Mouse (Mus musculus) limb, embryonic 12.5 days (tissue): ENCODE data around the gene Dab1. TPM values are rescaled to one million over a fixed set of nuclear protein-coding genes. Genes with fewer than 3 reads are reported as not detected.

ENCODE experiments used
- ATAC-seq: fragments of 200-750 bp; cut with Nextera tagmentation; 2 replicates; pipeline ENCODE4 v1.8.0; 2017; ENCODE audit warnings: low read depth, moderate TSS enrichment; ENCODE audit not compliant: insufficient number of reproducible peaks, insufficient read depth, low FRiP score, low TSS enrichment
- H3K27ac ChIP-seq: fragments of 300-500 bp; sonication (generic); 2 replicates; pipeline ENCODE4 v1.5.1; 2016; ENCODE audit warnings: mild to moderate bottlenecking, moderate library complexity
- H3K27me3 ChIP-seq: fragments of 300-500 bp; sonication (generic); 2 replicates; pipeline ENCODE4 v1.6.1; 2016; ENCODE audit warnings: mild to moderate bottlenecking, moderate library complexity
- H3K36me3 ChIP-seq: fragments of 300-500 bp; sonication (generic); 2 replicates; pipeline ENCODE4 v1.6.1; 2016; ENCODE audit warnings: mild to moderate bottlenecking, moderate library complexity
- H3K4me1 ChIP-seq: fragments of 300-500 bp; sonication (generic); replicated peaks from 2 replicates; pipeline ENCODE4 v1.6.1; 2016
- H3K4me2 ChIP-seq: fragments of 300-500 bp; sonication (generic); 2 replicates; pipeline ENCODE4 v1.6.1; 2016; ENCODE audit warnings: mild to moderate bottlenecking, moderate library complexity
- H3K4me3 ChIP-seq: fragments of 300-500 bp; sonication (generic); replicated peaks from 2 replicates; pipeline ENCODE4 v1.5.1; 2016; ENCODE audit warnings: mild to moderate bottlenecking
- H3K9ac ChIP-seq: fragments of 300-500 bp; sonication (generic); replicated peaks from 2 replicates; pipeline ENCODE4 v1.6.1; 2016; ENCODE audit warnings: mild to moderate bottlenecking, moderate library complexity
- H3K9me3 ChIP-seq: fragments of 300-500 bp; sonication (generic); 2 replicates; pipeline ENCODE4 v1.6.1; 2016; ENCODE audit warnings: mild to moderate bottlenecking, moderate library complexity
- WGBS: fragments of 180-500 bp; shearing (Covaris S2); methylation state at CpG from one replicate; pipeline ENCODE4 v1.1.7; 2016; 5-methylcytosine and 5-hydroxymethylcytosine counted together
- polyA plus RNA-seq: library from polyadenylated mRNA; unstranded; fragments of >200 nt; fragmentation: Nextera tagmentation; extraction: Ambion mirVana; gene quantifications from 2 replicates; pipeline ENCODE4 v1.2.1, GENCODE M21; 2016

Dab1 gene
- polyA plus RNA-seq, 1 experiment from 2014 or later = 23.8 TPM

- H3K4me2 ChIP-seq = no peak overlapping the region
Measured at GRCm38 (mm10) chr4:104465594-104465993, 846.4 kb downstream of the Dab1 start.

GRCm38 (mm10) chr4:104468666-104469065 is 849.5 kb downstream of the Dab1 start:
- WGBS = 88% methylated on average over 3 of the region's 3 CpGs
- ATAC-seq = no peak
- Histone ChIP-seq H3K4me3 (no peak overlapping the region), H3K27me3 (no peaks in the 10 kb centered on the region), H3K9ac (no peak overlapping the region), H3K27ac (no peak overlapping the region), H3K36me3 (no peaks in the 10 kb centered on the region), H3K4me2 (no peak overlapping the region), H3K4me1 (peaks cover 15% of the 10 kb centered on the region), H3K9me3 (no peaks in the 10 kb centered on the region)

More at GRCm38 (mm10) chr4:104465594-104465993, 846.4 kb downstream of the Dab1 start:
- ATAC-seq = 0 out of 2 replicates have a peak, but pooled peaks have one; percentile 52
- no peaks in the 10 kb centered on the region for H3K27me3 ChIP-seq
- no peaks in the 10 kb centered on the region for H3K9me3 ChIP-seq
- H3K9ac ChIP-seq = no peak overlapping the region
- no peaks in the 10 kb centered on the region for H3K36me3 ChIP-seq
- WGBS = 92% methylated on average over 1 of the region's 1 CpGs
- no peak overlapping the region for H3K27ac ChIP-seq
- H3K4me1 ChIP-seq = peaks cover 29% of the 10 kb centered on the region
- H3K4me3 ChIP-seq = no peak overlapping the region

GRCm38 (mm10) chr4:104472915-104473314 is 853.8 kb downstream of the Dab1 start:
- H3K4me2 ChIP-seq = no peak overlapping the region
- H3K4me1 ChIP-seq = no peaks in the 10 kb centered on the region
- 81% methylated on average over 4 of the region's 4 CpGs for WGBS
- H3K9ac ChIP-seq = no peak overlapping the region
- H3K27ac ChIP-seq = no peak overlapping the region
- no peak for ATAC-seq
- no peak overlapping the region for H3K4me3 ChIP-seq
- H3K27me3 ChIP-seq = no peaks in the 10 kb centered on the region
- H3K9me3 ChIP-seq = no peaks in the 10 kb centered on the region
- H3K36me3 ChIP-seq = no peaks in the 10 kb centered on the region

- Histone ChIP-seq H3K9me3 (no peaks in the 10 kb centered on the region), H3K4me2 (no peak overlapping the region), H3K27ac (no peak overlapping the region), H3K36me3 (no peaks in the 10 kb centered on the region), H3K4me3 (no peak overlapping the region), H3K9ac (no peak overlapping the region), H3K4me1 (no peaks in the 10 kb centered on the region; the same call in 1 of the 2 replicates), H3K27me3 (no peaks in the 10 kb centered on the region)
- WGBS = 89% methylated on average over 7 of the region's 7 CpGs
- no peak for ATAC-seq
Measured at GRCm38 (mm10) chr4:104476841-104477240, 857.7 kb downstream of the Dab1 start.

GRCm38 (mm10) chr4:104483948-104484347 is 864.8 kb downstream of the Dab1 start:
- Histone ChIP-seq H3K4me2 (no peak overlapping the region), H3K4me1 (no peaks in the 10 kb centered on the region), H3K9me3 (no peaks in the 10 kb centered on the region), H3K27ac (no peak overlapping the region), H3K36me3 (no peaks in the 10 kb centered on the region), H3K27me3 (no peaks in the 10 kb centered on the region), H3K9ac (no peak overlapping the region), H3K4me3 (no peak overlapping the region)
- 97% methylated on average over 1 of the region's 1 CpGs for WGBS
- no peak for ATAC-seq

GRCm38 (mm10) chr4:104497221-104497620 is 878.1 kb downstream of the Dab1 start:
- H3K27me3 ChIP-seq = no peaks in the 10 kb centered on the region
- H3K4me1 ChIP-seq = peaks cover 18% of the 10 kb centered on the region; the same call in 1 of the 2 replicates
- ATAC-seq = no peak
- no peak overlapping the region for H3K4me2 ChIP-seq
- no peak overlapping the region for H3K27ac ChIP-seq
- H3K4me3 ChIP-seq = no peak overlapping the region
- H3K36me3 ChIP-seq = no peaks in the 10 kb centered on the region
- no peak overlapping the region for H3K9ac ChIP-seq
- no peaks in the 10 kb centered on the region for H3K9me3 ChIP-seq
- WGBS = 96% methylated on average over 1 of the region's 1 CpGs

GRCm38 (mm10) chr4:104500112-104500511 is 881.0 kb downstream of the Dab1 start:
- WGBS = 94% methylated on average over 2 of the region's 2 CpGs
- Histone ChIP-seq H3K4me2 (no peak overlapping the region), H3K27ac (no peak overlapping the region), H3K4me3 (no peak overlapping the region), H3K4me1 (peaks cover 18% of the 10 kb centered on the region; the same call in 1 of the 2 replicates), H3K9ac (no peak overlapping the region), H3K9me3 (no peaks in the 10 kb centered on the region), H3K27me3 (no peaks in the 10 kb centered on the region; the same call in 1 of the 2 replicates), H3K36me3 (no peaks in the 10 kb centered on the region)
- ATAC-seq = no peak

- Histone ChIP-seq H3K4me2 (no peak overlapping the region), H3K27ac (no peak overlapping the region), H3K9ac (no peak overlapping the region), H3K9me3 (no peaks in the 10 kb centered on the region), H3K36me3 (no peaks in the 10 kb centered on the region), H3K4me1 (peaks cover 18% of the 10 kb centered on the region; the same call in 1 of the 2 replicates), H3K4me3 (no peak overlapping the region), H3K27me3 (no peaks in the 10 kb centered on the region; the same call in 1 of the 2 replicates)
- no peak for ATAC-seq
- 52% methylated on average over 4 of the region's 4 CpGs for WGBS
Measured at GRCm38 (mm10) chr4:104500646-104501045, 881.5 kb downstream of the Dab1 start.

- no peaks in the 10 kb centered on the region for H3K36me3 ChIP-seq
- H3K27me3 ChIP-seq = no peaks in the 10 kb centered on the region; the same call in 1 of the 2 replicates
- no peak for ATAC-seq
- 78% methylated on average over 4 of the region's 4 CpGs for WGBS
- no peak overlapping the region for H3K9ac ChIP-seq
- H3K4me2 ChIP-seq = no peak overlapping the region
- H3K4me3 ChIP-seq = no peak overlapping the region
- H3K4me1 ChIP-seq = peaks cover 18% of the 10 kb centered on the region; the same call in 1 of the 2 replicates
- H3K27ac ChIP-seq = no peak overlapping the region
- H3K9me3 ChIP-seq = no peaks in the 10 kb centered on the region
Measured at GRCm38 (mm10) chr4:104501245-104501644, 882.1 kb downstream of the Dab1 start.

GRCm38 (mm10) chr4:104504916-104505315 is 885.8 kb downstream of the Dab1 start:
- no peaks in the 10 kb centered on the region for H3K36me3 ChIP-seq
- no peaks in the 10 kb centered on the region; the same call in 1 of the 2 replicates for H3K27me3 ChIP-seq

GRCm38 (mm10) chr4:104509230-104509985 is 890.2 kb downstream of the Dab1 start:
- no peak for ATAC-seq
- Histone ChIP-seq H3K4me1 (no peaks in the 10 kb centered on the region), H3K9me3 (no peaks in the 10 kb centered on the region), H3K4me3 (no peak overlapping the region), H3K36me3 (no peaks in the 10 kb centered on the region), H3K9ac (no peak overlapping the region), H3K4me2 (no peak overlapping the region), H3K27ac (no peak overlapping the region), H3K27me3 (no peaks in the 10 kb centered on the region)
- WGBS = 76% methylated on average over 5 of the region's 5 CpGs

More at GRCm38 (mm10) chr4:104504916-104505315, 885.8 kb downstream of the Dab1 start:
- no peak overlapping the region for H3K4me3 ChIP-seq
- no peak overlapping the region for H3K9ac ChIP-seq
- H3K9me3 ChIP-seq = no peaks in the 10 kb centered on the region
- H3K4me1 ChIP-seq = peaks cover 16% of the 10 kb centered on the region; the same call in 1 of the 2 replicates
- ATAC-seq = no peak
- no peak overlapping the region for H3K4me2 ChIP-seq
- H3K27ac ChIP-seq = no peak overlapping the region
